Mouse (Mus musculus) B cell, adult 67 days (primary cell): Measurements from ENCODE around the gene Prpf6. TPM values are rescaled to one million over a fixed set of nuclear protein-coding genes. Genes with fewer than 3 reads are reported as not detected.

Source experiments
- total RNA-seq, 2 experiments: library from RNA; stranded (reverse); gene quantifications; 4 replicates each; pipeline ENCODE4 v1.2.4; 2023

Gene Prpf6
- 10 to 100 TPM; 61.5 to 62.6 TPM for total RNA-seq

GRCm38 (mm10) chr2:181591528-181592085 is at the start of gene Prpf6:
Prpf6 (plus strand) TSS chr2:181591868.

GRCm38 (mm10) chr2:181584411-181584942 is 7.2 kb upstream of the Prpf6 start, which contains the start of gene Uckl1:
Uckl1 (minus strand) TSS chr2:181584892.

GRCm38 (mm10) chr2:181592231-181593041 is 768 bp downstream of the Prpf6 start, which contains the start of gene Zfp512b:
Zfp512b (minus strand) TSS chr2:181592803.

GRCm38 (mm10) chr2:181598454-181599351 is 7.0 kb downstream of the Prpf6 start, which contains the start of gene Samd10:
Samd10 (minus strand) TSS chr2:181599212.

GRCm38 (mm10) chr2:181656734-181657133 is 65.1 kb downstream of the Prpf6 start, which contains the start of gene Gm29797:
Gm29797 (plus strand) TSS chr2:181657034.

GRCm38 (mm10) chr2:181671326-181671725 is 79.7 kb downstream of the Prpf6 start, which contains the start of gene Sox18:
Sox18 (minus strand) TSS chr2:181671640.

GRCm38 (mm10) chr2:181679951-181680715 is 88.5 kb downstream of the Prpf6 start, which contains the start of gene Tcea2:
Tcea2 (plus strand) TSS chr2:181680310.

GRCm38 (mm10) chr2:181693339-181694280 is 101.9 kb downstream of the Prpf6 start, which contains the start of gene Rgs19:
Rgs19 (minus strand) TSS chr2:181693977.

GRCm38 (mm10) chr2:181698241-181698640 is 106.6 kb downstream of the Prpf6 start, which contains the start of gene Lkaaear1:
Lkaaear1 (minus strand) TSS chr2:181698442.

Other genes with a start within 250 kb of the Prpf6 start
- gene Zgpat, start 226.9 kb upstream of the Prpf6 start, total RNA-seq = 10 to 100 TPM; 83.0 to 85.7 TPM
- 100 to 1,000 TPM in 1 of 2 experiments, 10 to 100 TPM in 1; 92.9 to 100 TPM for gene Arfrp1, start 226.5 kb upstream of the Prpf6 start, total RNA-seq
- gene Lime1, start 211.8 kb upstream of the Prpf6 start, total RNA-seq = 10 to 100 TPM; 62.3 to 74.9 TPM
- 1 to 10 TPM in 1 of 2 experiments, under 1 TPM in 1; 0.83 to 2.2 TPM for gene Zbtb46, start 132.4 kb upstream of the Prpf6 start, total RNA-seq
- gene Abhd16b, start 98.7 kb upstream of the Prpf6 start, total RNA-seq = not detected
- gene Tpd52l2, start 94.7 kb upstream of the Prpf6 start, total RNA-seq = 10 to 100 TPM; 83.2 to 83.7 TPM
- gene Dnajc5, start 71.4 kb upstream of the Prpf6 start, total RNA-seq = 100 to 1,000 TPM; 134 to 138 TPM
- 100 to 1,000 TPM; 186 to 229 TPM for gene Uckl1, start 7.0 kb upstream of the Prpf6 start, total RNA-seq
- gene Zfp512b, start 935 bp downstream of the Prpf6 start, total RNA-seq = 10 to 100 TPM; 31.8 to 51.8 TPM
- 10 to 100 TPM; 17.4 to 21.5 TPM for gene Samd10, start 7.3 kb downstream of the Prpf6 start, total RNA-seq
- gene Gm29797, start 65.2 kb downstream of the Prpf6 start, total RNA-seq = not detected
- gene Sox18, start 79.8 kb downstream of the Prpf6 start, total RNA-seq = under 1 TPM in 1 of 2 experiments, not detected in 1; 0.44 TPM
- 10 to 100 TPM; 23.7 to 26.9 TPM for gene Tcea2, start 88.4 kb downstream of the Prpf6 start, total RNA-seq
- 100 to 1,000 TPM; 203 to 209 TPM for gene Rgs19, start 102.1 kb downstream of the Prpf6 start, total RNA-seq
- not detected for gene Lkaaear1, start 106.6 kb downstream of the Prpf6 start, total RNA-seq
- gene Oprl1, start 123.1 kb downstream of the Prpf6 start, total RNA-seq = 1 to 10 TPM in 1 of 2 experiments, under 1 TPM in 1; 0.24 to 1.2 TPM
- gene Myt1, start 171.5 kb downstream of the Prpf6 start, total RNA-seq = not detected
- 10 to 100 TPM; 42.1 to 52.2 TPM for gene Pcmtd2, start 246.0 kb downstream of the Prpf6 start, total RNA-seq